Mouse (Mus musculus) gonadal fat pad, adult 2 months (tissue): ENCODE data around the gene Hps1. TPM values are rescaled to one million over a fixed set of nuclear protein-coding genes. Genes with fewer than 3 reads are reported as not detected.
"Not testable (repeated sequence)": the region's sequence is repeated elsewhere in the genome, so short reads cannot be mapped to it uniquely, and the experiment has no call there.

Source experiments
- DNase-seq: peaks from one replicate; pipeline ENCODE4 v3.0.0-alpha.2; 2012; ENCODE audit warnings: low read depth
- polyA plus RNA-seq: library from polyadenylated mRNA; depleted of rRNA; stranded (reverse); fragments of >200 nt; gene quantifications from 2 replicates; pipeline ENCODE4 v1.2.3, GENCODE M21; 2012; rRNA removed

Hps1 gene
- polyA plus RNA-seq = 25.9 and 29.7 TPM in 2 replicates

DNA sequence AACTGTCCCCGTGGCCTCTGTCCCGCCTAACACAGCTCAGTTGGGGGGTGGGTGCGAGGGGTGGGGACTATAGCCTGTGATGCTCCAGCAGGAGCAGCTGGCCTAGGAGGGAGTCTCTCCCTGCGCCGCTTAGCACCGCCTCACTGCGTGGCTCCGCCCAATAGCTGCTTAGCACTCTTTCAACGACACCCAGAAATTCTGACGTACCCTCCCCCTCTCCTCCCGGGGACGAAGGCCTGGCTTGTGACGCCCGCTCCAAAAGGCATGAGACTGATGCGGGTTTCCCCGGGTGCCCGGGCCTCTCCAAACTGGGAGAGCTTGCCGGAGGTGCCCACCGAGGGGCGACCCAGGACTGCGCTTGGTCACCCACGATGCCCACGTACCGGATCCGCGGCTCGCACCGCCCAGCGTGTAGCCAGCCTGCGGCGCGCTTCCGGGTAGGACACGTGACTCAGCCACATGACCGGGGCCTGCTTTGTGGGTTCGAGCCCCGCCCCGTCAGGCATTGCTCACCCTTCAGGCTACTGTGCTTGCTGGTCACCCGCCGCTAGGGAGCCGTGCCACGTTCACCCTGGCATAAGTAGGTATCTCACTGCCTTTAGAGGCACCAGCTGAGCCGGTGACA, at the start of gene Hps1:
Hps1 (minus strand) TSS at position 448 of the 625 bp plus-strand sequence.
- no peak for DNase-seq

GRCm38 (mm10) chr19:42829196-42829595, 49.4 kb upstream of the Hps1 start:
- no peak for DNase-seq

- no peak for DNase-seq
These were observed 48.1 kb upstream of the Hps1 start for GRCm38 (mm10) chr19:42827843-42828242.

DNA sequence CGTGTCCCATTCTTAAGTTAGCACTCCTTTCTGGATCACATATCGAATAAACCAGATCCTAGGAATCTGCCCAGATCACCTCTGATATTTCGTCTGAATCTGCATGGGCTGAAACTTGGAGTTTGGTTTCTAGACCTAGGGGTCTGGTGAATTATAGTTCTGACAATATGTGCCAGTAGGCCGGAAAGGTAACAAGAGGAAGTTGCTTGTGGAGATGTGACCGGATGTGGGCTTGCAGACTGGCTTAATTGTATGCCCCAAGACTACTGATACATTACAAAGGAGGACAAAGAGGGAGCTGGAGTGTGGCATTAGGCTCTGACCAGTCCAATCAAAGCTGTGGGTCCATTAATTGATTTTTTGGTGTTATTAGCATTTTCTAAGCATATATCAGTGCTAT, 40.3 kb upstream of the Hps1 start:
- no peak for DNase-seq

DNA sequence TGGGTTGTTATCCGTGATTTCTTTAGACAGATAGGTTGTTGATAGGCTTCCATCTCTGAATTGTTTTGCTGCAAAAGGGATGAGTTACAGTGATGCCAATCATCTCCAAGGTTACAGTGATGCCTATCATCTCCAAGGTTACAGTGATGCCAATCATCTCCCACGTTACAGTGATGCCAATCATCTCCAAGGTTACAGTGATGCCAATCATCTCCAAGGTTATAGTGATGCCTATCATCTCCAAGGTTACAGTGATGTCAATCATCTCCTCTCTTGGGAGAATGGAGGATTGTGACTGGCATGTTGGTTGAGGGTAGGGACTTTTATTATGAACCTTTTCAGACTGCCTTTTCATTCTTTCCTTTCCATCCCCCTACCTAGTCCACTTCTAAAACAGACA, 38.0 kb upstream of the Hps1 start:
- DNase-seq = no peak

- DNase-seq = no peak
These were observed 36.5 kb upstream of the Hps1 start for GRCm38 (mm10) chr19:42816261-42816660.

- DNase-seq = no peak
These were observed 30.4 kb upstream of the Hps1 start for GRCm38 (mm10) chr19:42810140-42810539.

GRCm38 (mm10) chr19:42809491-42809890, 29.7 kb upstream of the Hps1 start:
- DNase-seq = no peak

GRCm38 (mm10) chr19:42797866-42798265, 18.1 kb upstream of the Hps1 start:
- DNase-seq = peak; percentile 71

DNA sequence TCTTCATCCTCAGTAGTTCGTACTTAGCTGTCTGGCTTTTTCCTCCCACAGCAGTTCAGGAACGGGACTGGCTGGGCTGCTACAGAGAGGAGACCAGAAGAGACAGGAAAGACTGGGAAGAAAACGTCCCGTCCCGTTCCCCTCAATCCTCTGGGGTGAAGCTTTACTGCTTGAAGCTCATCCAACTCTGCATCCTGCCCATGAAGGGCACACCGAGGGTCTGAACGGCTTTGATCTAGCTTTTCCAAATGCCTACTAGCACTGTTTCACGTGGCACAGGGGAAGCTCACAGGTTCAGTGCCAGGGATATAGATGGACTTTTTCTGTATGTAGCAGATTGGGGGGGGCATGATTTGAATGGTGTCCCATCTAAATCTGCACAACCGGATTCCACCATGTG, 16.0 kb upstream of the Hps1 start:
- DNase-seq = no peak

GRCm38 (mm10) chr19:42794914-42795613, 15.3 kb upstream of the Hps1 start:
- no peak for DNase-seq

GRCm38 (mm10) chr19:42788311-42788710, 8.5 kb upstream of the Hps1 start:
- no peak for DNase-seq

GRCm38 (mm10) chr19:42785562-42786220, 5.9 kb upstream of the Hps1 start:
- no peak for DNase-seq

DNA sequence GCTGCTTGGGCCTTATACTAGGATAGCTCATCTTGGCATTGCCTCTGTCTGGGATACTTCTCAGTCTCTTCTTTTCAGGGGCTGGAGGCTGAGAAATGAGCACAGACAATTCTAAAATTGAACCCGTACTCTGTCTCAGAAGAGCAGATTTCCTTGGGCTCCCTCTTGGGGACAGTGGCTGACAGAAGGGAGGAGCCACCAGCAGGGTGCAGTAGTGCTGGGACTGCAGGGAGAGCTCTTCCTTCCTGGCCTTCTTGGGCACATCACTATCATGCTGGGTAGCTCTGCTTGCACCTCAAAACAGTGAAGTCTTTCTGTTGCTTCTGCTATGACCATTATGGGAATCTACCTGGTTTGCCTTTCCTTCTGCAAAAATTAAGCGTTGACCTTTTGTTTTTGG, 5.4 kb upstream of the Hps1 start:
- no peak for DNase-seq

DNA sequence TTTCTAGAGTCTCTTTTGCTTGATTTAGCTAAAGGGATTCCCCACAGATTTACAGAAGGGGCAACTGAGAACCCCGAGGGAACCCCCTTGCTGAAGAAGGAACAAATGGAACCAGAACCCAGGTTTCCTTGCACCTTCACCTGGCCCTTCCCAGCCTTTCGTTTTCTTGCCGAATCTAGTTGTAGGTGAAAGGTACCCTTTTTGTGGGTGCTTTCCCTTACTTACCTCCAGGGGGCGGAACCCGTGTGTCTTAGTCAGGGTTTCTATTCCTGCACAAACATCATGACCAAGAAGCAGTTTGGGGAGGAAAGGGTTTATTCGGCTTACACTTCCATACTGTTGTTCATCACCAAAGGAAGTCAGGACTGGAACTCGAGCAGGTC, 369 bp upstream of the Hps1 start:
- not testable (repeated sequence) for DNase-seq

DNA sequence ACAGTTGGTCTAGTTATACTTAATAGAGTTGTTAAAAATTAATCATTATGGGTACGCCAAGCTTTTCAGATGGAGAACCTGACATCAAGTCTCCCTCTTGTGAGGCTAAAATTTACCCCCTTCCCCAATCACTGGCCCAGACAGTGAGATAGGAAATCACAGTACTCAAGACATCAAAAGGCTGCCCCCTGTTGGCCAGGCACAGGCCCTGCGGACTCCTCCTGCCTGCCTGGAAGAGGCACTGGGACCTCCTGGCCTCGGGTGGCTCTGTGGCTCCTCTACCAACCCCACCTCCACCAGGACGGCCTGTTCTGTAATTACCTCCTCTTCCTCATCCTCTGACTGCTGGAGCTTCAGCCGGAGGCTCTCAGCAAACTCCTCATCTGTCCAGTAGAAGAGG, 2.0 kb downstream of the Hps1 start:
- no peak for DNase-seq

DNA sequence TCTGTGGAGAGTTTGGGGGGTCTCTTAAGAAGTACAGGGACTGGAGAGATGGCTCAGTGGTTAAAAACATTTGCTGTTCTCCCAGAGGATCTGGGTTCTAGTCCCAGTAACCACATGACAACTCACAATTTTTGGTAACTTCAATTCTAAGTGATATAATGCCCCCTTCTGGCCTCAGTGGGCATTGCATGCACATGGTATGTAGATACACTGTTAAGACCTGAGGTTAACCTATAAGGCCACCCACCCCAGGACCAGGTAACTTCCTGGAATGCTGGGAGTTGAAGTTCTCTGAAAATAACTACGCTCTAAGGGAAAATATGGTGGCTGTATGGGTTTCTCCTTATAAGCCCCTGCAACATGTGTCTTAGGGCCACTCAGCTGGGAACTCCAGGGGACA, 3.0 kb downstream of the Hps1 start:
- no peak for DNase-seq

- no peak for DNase-seq
These were observed 9.5 kb downstream of the Hps1 start for GRCm38 (mm10) chr19:42770141-42770872.

- DNase-seq = no peak
These were observed 10.1 kb downstream of the Hps1 start for GRCm38 (mm10) chr19:42769648-42770047.

DNA sequence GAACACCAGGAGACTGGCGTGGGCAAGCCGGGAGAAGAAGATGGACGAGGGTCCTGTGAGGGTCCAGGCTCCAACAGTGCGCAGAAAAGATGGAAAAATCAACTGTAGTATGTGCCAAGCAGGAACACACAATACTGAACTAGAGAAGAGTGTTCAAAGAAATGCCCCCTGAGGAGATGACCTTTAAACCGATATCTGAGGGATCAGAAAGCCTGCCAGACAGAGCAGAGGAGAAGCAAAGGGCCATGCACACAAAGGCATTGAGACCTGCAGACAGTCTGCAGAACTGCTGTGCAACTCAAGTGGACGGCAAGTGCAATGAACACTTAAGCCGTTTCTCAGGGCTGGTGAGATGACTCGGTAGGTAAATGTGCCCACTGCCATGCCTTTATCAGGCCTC, 12.4 kb downstream of the Hps1 start:
- DNase-seq = no peak

GRCm38 (mm10) chr19:42764398-42764797, 15.4 kb downstream of the Hps1 start:
- no peak for DNase-seq

- no peak for DNase-seq
These were observed 23.1 kb downstream of the Hps1 start for GRCm38 (mm10) chr19:42756671-42757070.
